Mouse (Mus musculus) frontal cortex, adult (tissue): Measurements from ENCODE around the gene Sim1.
A peak's percentile ranks its signal among the peaks of the same experiment; 100 is the strongest.

Experiments
- ATAC-seq: cut with Nextera tagmentation; 2 replicates; pipeline ENCODE4 v1.9.2; 2017; ENCODE audit warnings: mild to moderate bottlenecking, moderate library complexity, mixed read lengths; ENCODE audit not compliant: low TSS enrichment

Gene Sim1

GRCm38 (mm10) chr10:50894170-50894991 is at the start of gene Sim1:
Gene Sim1 (plus strand): TSS chr10:50894754.
- ATAC-seq: peak; percentile 73

GRCm38 (mm10) chr10:50868202-50868601 is 26.4 kb upstream of the Sim1 start:
- ATAC-seq: peak; percentile 91

DNA sequence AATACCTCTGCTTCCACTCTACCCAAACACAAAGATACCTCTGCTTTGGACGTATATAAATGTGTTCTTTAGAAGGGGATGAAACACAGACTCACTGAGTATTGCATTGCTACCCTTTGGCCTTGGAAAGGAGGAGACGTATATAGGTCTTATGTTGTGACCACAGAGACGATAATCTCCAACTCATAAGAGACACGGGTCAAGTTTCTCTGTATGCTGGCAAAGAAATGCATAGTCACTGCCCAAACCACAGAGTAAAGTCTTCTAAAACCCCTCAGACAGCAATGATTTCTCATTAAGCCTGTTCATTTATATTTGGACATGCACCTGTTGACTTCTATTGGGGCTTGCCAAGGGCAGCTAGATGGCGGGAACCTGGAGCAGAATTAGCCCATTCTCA is 17.6 kb upstream of the Sim1 start:
- no peak for ATAC-seq

DNA sequence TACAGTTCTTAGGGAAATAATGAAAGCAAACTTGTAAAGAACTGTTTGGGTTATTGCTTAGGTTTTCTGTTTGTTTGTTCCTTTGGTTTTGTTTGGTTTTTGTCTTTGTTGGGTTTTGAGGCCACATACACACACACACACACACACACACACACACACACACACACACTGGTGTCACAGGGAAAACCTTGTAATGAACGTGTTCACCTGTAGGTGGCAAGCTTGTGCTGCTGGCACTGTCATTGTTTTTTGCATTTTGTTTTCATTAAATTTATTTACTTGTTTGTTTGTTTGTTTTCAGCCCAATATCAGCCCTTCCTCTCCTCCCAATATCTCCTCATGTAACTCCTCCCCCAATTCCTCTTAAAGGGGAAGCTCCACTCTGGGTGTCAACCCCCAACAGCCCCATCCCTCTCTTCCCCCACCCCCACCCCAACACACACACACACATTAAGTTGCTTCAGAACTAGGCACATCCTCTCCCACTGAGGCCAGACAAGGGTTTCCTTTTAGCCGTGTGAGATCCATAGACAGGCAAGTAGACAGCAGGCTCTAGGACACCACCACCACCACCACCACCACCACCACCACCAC is 13.0 kb upstream of the Sim1 start:
- no peak for ATAC-seq

DNA sequence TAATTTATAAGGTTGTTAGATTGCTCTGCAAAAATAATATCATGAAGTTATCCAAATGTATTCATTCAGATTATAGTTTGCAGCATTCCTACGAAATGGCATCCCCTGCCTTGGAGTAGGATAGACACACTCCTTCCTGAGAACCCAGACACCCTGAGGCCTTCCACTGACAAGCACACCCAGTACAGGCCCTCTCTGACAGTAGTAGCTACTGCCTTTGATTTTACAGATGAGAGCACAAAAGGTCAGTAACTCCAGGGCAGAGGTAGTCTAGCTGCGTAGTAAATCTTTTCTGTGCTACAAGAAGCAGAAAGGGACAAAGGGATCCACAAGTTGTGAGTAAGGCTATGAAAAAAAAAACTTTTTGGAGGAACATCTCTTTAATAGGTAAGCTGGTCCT is 12.2 kb upstream of the Sim1 start:
- no peak for ATAC-seq

- ATAC-seq: no peak
Measured at GRCm38 (mm10) chr10:50886305-50886704, 8.2 kb upstream of the Sim1 start.

DNA sequence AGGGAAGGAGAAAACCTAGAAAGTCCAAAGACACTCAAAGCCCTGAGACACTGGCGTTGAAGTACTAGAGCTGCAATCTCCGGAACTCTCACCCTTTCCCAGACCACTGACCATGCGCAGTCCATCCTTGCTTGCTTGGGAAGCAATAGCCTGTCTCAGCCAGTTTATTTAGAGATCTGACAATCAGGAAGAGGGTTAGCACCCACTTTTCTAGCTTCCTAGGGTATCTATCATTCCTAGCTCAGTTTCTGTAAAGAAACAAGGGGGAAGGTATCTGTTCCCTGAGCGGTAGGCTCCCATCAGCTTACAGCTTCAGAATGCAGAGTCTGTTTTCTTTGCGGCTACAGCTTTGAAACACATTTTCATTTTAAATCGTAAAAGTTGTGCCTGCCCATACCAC is 3.9 kb upstream of the Sim1 start:
- ATAC-seq: no peak

- ATAC-seq: no peak
Measured at GRCm38 (mm10) chr10:50891876-50892711, 2.5 kb upstream of the Sim1 start.

DNA sequence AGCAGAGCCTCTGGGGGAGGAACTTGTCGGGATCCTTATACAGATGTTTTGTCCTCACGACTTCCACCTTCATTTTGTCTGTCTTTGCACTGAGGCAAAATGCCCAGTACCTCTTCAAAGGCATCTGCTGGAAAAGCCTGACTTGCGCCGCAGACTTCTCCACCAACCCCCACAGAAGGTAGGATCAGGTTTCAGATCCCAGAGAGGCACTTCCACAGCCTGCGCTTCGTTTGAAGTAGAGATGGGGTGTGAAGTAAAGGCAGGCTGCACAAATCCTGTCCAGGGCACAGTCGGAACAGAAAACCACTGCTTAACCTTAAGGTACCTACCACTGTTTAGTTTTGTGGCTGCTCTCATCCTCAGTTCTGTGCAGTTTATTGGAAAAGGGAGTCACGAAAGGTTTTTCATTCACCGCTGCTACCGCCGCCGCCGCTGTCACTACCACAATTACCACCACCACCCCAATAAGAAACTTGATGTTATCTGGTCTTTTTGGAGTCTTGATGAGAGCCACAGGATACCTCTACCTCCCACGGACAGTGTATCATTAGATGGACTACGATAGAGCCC is 1.7 kb upstream of the Sim1 start:
- no peak for ATAC-seq

GRCm38 (mm10) chr10:50893546-50893945 is 1.0 kb upstream of the Sim1 start:
- no peak for ATAC-seq

GRCm38 (mm10) chr10:50895091-50895790 is 687 bp downstream of the Sim1 start:
- ATAC-seq: no peak

GRCm38 (mm10) chr10:50895881-50896766 is 1.6 kb downstream of the Sim1 start:
- ATAC-seq: no peak

- no peak for ATAC-seq
Measured at GRCm38 (mm10) chr10:50896767-50897390, 2.3 kb downstream of the Sim1 start.

DNA sequence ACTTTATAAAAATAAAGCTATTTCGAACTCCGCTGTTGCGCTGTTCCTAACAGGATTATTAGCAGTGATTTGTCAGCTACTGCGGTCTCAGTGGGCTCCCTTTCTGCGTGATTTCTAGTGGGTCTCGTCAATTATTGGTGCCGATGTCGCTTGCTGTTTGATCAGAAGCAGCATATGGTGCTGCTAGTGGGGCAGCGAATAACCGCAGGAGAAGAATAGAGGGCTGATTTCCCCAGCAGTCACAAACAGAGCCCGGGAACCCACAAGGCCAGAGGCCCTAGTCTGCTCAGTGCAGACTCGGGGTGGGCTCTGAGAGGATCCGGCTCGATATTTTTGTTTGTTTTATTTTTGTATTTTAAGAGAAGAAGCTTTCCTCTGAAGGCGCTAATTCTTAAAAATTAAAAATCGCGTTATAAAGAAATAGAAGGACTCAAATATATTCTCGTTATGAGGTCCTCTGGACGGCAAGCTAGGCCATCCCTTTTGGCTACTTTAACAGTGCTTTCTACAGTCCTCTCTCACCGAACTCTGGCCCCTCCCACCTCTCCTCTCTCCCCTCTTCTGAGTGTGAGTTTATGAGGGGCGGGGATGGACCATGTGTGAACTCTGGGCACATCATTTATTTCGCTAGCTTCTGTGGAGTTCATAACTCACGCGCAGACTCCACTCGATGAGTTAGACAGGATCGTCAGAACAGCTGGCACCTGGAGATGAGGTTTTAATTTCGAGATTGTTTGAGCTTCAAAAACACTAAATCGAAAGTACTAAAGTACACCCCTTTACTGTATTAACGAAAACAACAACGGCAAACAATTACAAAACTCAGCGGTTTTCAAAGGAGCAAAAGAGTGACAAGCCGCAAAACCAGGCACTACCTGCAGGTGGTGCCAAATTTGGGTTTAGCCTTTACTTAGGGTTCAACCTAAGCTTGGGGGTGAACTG is 3.2 kb downstream of the Sim1 start:
- ATAC-seq: no peak

GRCm38 (mm10) chr10:50898621-50899020 is 4.1 kb downstream of the Sim1 start:
- ATAC-seq: no peak

DNA sequence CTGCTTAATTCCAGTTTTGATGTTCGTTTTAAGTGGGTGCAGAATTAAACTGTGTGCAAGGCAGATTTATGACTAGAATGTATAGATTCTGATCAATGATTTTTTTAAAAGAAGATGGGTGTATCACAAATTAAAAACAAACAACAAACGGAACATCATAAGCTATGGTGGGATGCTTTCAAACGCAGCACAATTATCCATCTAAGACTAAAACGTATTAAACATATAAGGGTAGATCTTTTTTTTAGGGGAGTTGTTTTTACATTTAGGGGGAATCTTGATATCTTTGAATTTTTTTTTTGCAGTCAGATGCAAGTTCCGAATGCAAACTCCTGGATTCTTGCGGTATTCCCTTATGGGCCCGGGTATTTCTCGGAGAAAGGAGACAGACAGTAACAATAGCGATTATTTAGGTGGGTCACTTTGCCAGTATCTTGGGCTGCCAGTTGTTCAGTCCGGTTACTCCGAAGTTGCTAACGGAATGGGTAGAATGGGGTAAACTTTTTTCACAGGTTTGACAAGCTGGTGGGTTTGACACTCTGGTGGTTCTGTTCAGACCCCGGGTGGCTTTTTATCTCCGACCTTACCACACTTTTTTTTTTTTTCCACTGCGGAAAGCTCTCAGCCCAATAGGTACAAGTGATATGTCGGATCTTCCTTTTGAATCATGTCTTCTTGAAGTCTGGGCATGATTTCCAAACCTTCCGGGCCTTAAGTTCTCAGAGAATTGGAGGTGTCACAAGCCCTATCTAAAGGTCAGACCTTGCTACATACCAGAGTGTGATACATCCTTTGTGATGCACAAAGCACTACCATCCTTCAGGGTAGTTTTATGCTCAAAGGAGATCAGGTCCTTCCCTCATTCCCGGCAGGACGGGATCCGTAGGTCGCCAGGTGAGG is 5.5 kb downstream of the Sim1 start:
- no peak for ATAC-seq

- ATAC-seq: no peak
Measured at GRCm38 (mm10) chr10:50900746-50901600, 6.4 kb downstream of the Sim1 start.
